Mouse (Mus musculus) lung, adult 18-20 months (tissue): ENCODE measurements around the gene Gmds.

ENCODE experiments used
- DNase-seq, 2 experiments: peaks; one replicate each; pipeline ENCODE4 v3.0.0; 2022; ENCODE audit warnings: mixed read lengths in 2 of 2

Gene Gmds

GRCm38 (mm10) chr13:31873269-31873668 lies 465.3 kb downstream of the Gmds start:
- no peak for DNase-seq

- DNase-seq: no peak
These were observed 473.8 kb downstream of the Gmds start for GRCm38 (mm10) chr13:31864786-31865185.

- DNase-seq: no peak
These were observed 475.1 kb downstream of the Gmds start for GRCm38 (mm10) chr13:31863461-31863860.

GRCm38 (mm10) chr13:31860200-31860599 lies 478.3 kb downstream of the Gmds start:
- DNase-seq: no peak

- DNase-seq: no peak
These were observed 484.5 kb downstream of the Gmds start for GRCm38 (mm10) chr13:31854000-31854399.

- no peak for DNase-seq
These were observed 485.0 kb downstream of the Gmds start for GRCm38 (mm10) chr13:31853564-31853963.

GRCm38 (mm10) chr13:31849258-31849971 lies 489.1 kb downstream of the Gmds start:
- no peak for DNase-seq

GRCm38 (mm10) chr13:31835802-31836201 lies 502.7 kb downstream of the Gmds start:
- DNase-seq: peak in 1 of 2 experiments; percentile 9

- DNase-seq: peak in 1 of 2 experiments; percentile 5
These were observed 508.2 kb downstream of the Gmds start for GRCm38 (mm10) chr13:31830332-31830731.

GRCm38 (mm10) chr13:31828446-31828845 lies 510.1 kb downstream of the Gmds start:
- no peak for DNase-seq

GRCm38 (mm10) chr13:31827820-31828332 lies 510.7 kb downstream of the Gmds start:
- no peak for DNase-seq

GRCm38 (mm10) chr13:31827160-31827559 lies 511.4 kb downstream of the Gmds start:
- DNase-seq: no peak

- no peak for DNase-seq
These were observed 513.4 kb downstream of the Gmds start for GRCm38 (mm10) chr13:31825180-31825579.

GRCm38 (mm10) chr13:31823316-31823715 lies 515.2 kb downstream of the Gmds start:
- DNase-seq: no peak

- DNase-seq: no peak
These were observed 517.5 kb downstream of the Gmds start for GRCm38 (mm10) chr13:31821050-31821449.

GRCm38 (mm10) chr13:31820587-31821017 lies 517.9 kb downstream of the Gmds start:
- no peak for DNase-seq

GRCm38 (mm10) chr13:31819664-31820405 lies 518.7 kb downstream of the Gmds start:
- DNase-seq: no peak

- DNase-seq: no peak
These were observed 520.2 kb downstream of the Gmds start for GRCm38 (mm10) chr13:31818337-31818736.

GRCm38 (mm10) chr13:31815383-31816003 lies 523.0 kb downstream of the Gmds start:
- no peak for DNase-seq

- DNase-seq: no peak
These were observed 525.8 kb downstream of the Gmds start for GRCm38 (mm10) chr13:31812701-31813100.

- DNase-seq: no peak
These were observed 527.0 kb downstream of the Gmds start for GRCm38 (mm10) chr13:31811542-31812021.

GRCm38 (mm10) chr13:31810693-31811541 lies 527.6 kb downstream of the Gmds start:
- no peak for DNase-seq

GRCm38 (mm10) chr13:31810375-31810692 lies 528.2 kb downstream of the Gmds start:
- no peak for DNase-seq
